Mouse (Mus musculus): ENCODE results near the gene Mvb12b. TPM values are rescaled to one million over a fixed set of nuclear protein-coding genes. Genes with fewer than 3 reads are reported as not detected.

Gene Mvb12b
- total and polyA plus RNA-seq, 3 experiments, result 7.2 to 51.4 (median 46.2) TPM

- Histone ChIP-seq H3K36me3 (replicated peaks) (peaks cover 51% of the 10 kb centered on the region), H3K4me1 (ENCODE audit: insufficient read depth, low read depth, low read length) (peaks cover 77% of the 10 kb centered on the region), H3K27me3 (ENCODE audit: insufficient read depth, low read length) (no peaks in the 10 kb centered on the region), H3K9me3 (replicated peaks) (no peaks in the 10 kb centered on the region), H3K4me3 (ENCODE audit: low read depth, low read length) (no peak overlapping the region)
- no peak for ATAC-seq (ENCODE audit: extremely low read depth, insufficient number of reproducible peaks, low FRiP score, poor library complexity, severe bottlenecking)
- TF ChIP-seq GATA2 (IDR thresholded peaks at IDR 0.05; ENCODE audit: borderline replicate concordance, low read depth, low read length) (no peak), TAL1 (conservative IDR thresholded peaks at IDR 0.05; ENCODE audit: low read depth, low read length) (no peak), CTCF (IDR thresholded peaks at IDR 0.05; ENCODE audit: low read depth, low read length) (no peak), GATA1 (IDR thresholded peaks at IDR 0.05; ENCODE audit: borderline replicate concordance, low read length) (no peak)
- DNase-seq (ENCODE audit: low spot score), result no peak
These were observed 40.4 kb downstream of the Mvb12b start for GRCm38 (mm10) chr2:33847196-33847834.

DNA sequence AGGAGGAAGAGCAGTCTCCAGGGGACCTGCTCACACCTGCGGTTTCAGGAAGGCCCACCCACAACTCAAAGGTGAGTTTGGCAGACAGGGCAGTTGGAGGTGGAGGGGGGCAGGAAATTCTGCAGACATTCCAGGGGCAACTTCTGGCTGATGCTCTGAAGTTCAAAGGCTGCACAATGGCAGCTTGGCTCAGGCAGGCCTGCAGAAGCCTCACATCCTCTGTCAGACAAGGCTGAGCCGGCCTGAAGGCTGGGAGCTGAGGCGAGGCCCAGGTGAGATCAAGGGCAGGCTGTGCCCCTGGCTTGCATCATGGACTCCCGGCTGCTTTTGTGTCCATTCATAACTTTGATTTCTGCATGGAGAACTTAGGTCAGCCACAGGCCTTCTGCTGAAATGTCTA lies 41.1 kb downstream of the Mvb12b start:
- DNase-seq (ENCODE audit: low spot score), result no peak
- ATAC-seq (ENCODE audit: extremely low read depth, insufficient number of reproducible peaks, low FRiP score, poor library complexity, severe bottlenecking), result no peak
- H3K9me3 ChIP-seq (replicated peaks), result no peaks in the 10 kb centered on the region
- H3K27me3 ChIP-seq (ENCODE audit: insufficient read depth, low read length), result no peaks in the 10 kb centered on the region
- peaks cover 78% of the 10 kb centered on the region for H3K4me1 ChIP-seq (ENCODE audit: insufficient read depth, low read depth, low read length)
- peaks cover 55% of the 10 kb centered on the region for H3K36me3 ChIP-seq (replicated peaks)
- no peak overlapping the region for H3K4me3 ChIP-seq (ENCODE audit: low read depth, low read length)
- TF ChIP-seq TAL1 (conservative IDR thresholded peaks at IDR 0.05; ENCODE audit: low read depth, low read length), result no peak
- TF ChIP-seq POLR2AphosphoS5 (IDR thresholded peaks at IDR 0.05; ENCODE audit: insufficient replicate concordance, low read depth, low read length), result no peak
- TF ChIP-seq GATA2 (IDR thresholded peaks at IDR 0.05; ENCODE audit: borderline replicate concordance, low read depth, low read length), result no peak
- no peak for TF ChIP-seq CTCF (IDR thresholded peaks at IDR 0.05; ENCODE audit: low read depth, low read length)
- TF ChIP-seq GATA1 (IDR thresholded peaks at IDR 0.05; ENCODE audit: borderline replicate concordance, low read length), result no peak

GRCm38 (mm10) chr2:33843642-33844041 lies 44.1 kb downstream of the Mvb12b start:
- no peaks in the 10 kb centered on the region for H3K27me3 ChIP-seq (ENCODE audit: insufficient read depth, low read length)
- no peaks in the 10 kb centered on the region for H3K9me3 ChIP-seq (replicated peaks)
- peaks cover 53% of the 10 kb centered on the region for H3K36me3 ChIP-seq (replicated peaks)
- peak; percentile 28; the same call in 1 of the 2 replicates for ATAC-seq (ENCODE audit: extremely low read depth, insufficient number of reproducible peaks, low FRiP score, poor library complexity, severe bottlenecking)
- TF ChIP-seq GATA2 (IDR thresholded peaks at IDR 0.05; ENCODE audit: borderline replicate concordance, low read depth, low read length) (no peak), POLR2AphosphoS5 (IDR thresholded peaks at IDR 0.05; ENCODE audit: insufficient replicate concordance, low read depth, low read length) (no peak), CTCF (IDR thresholded peaks at IDR 0.05; ENCODE audit: low read depth, low read length) (no peak), TAL1 (conservative IDR thresholded peaks at IDR 0.05; ENCODE audit: low read depth, low read length) (no peak), GATA1 (IDR thresholded peaks at IDR 0.05; ENCODE audit: borderline replicate concordance, low read length) (no peak)
- H3K4me3 ChIP-seq (ENCODE audit: low read depth, low read length), result peak overlapping the region; percentile 50; the same call in 1 of the 2 replicates
- H3K4me1 ChIP-seq (ENCODE audit: insufficient read depth, low read depth, low read length), result peaks cover 95% of the 10 kb centered on the region
- peak; percentile 54 for DNase-seq (ENCODE audit: low spot score)

DNA sequence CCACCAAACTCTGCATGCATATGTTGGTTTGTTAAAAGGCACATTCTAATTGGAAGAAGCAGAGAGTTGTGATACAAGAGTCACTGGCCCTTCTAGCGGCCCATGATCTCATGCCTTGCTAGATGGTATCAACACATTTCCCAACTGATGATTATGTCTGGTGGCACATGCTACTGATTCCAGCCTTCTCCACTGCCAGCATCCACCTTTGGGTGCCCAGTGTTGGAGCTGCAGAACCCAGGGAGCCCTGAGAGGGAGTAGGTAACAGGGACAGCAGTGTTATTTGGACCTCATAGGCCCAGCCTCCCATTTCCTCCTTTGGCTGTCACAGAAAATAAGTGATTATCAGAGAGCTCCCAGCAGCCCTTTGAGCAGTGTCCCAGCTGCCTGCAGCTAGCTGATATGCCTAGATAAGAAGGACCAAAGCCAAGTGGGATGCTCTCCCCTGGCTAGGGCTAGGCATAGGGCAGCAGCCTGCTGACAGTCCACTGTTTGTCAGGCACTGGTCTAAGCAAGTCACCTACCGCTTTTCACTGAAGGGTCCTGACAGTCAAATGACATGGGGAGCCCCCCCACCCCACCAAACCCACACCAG lies 44.7 kb downstream of the Mvb12b start:
- DNase-seq (ENCODE audit: low spot score) (peak; percentile 90), ATAC-seq (ENCODE audit: extremely low read depth, insufficient number of reproducible peaks, low FRiP score, poor library complexity, severe bottlenecking) (peak; percentile 89)
- no peaks in the 10 kb centered on the region for H3K9me3 ChIP-seq (replicated peaks)
- H3K36me3 ChIP-seq (replicated peaks), result peaks cover 55% of the 10 kb centered on the region
- H3K4me1 ChIP-seq (ENCODE audit: insufficient read depth, low read depth, low read length), result peaks cover 95% of the 10 kb centered on the region
- H3K27me3 ChIP-seq (ENCODE audit: insufficient read depth, low read length), result no peaks in the 10 kb centered on the region
- peak overlapping the region; percentile 43; the same call in 1 of the 2 replicates for H3K4me3 ChIP-seq (ENCODE audit: low read depth, low read length)
- TF ChIP-seq GATA2 (IDR thresholded peaks at IDR 0.05; ENCODE audit: borderline replicate concordance, low read depth, low read length) (no peak), POLR2AphosphoS5 (IDR thresholded peaks at IDR 0.05; ENCODE audit: insufficient replicate concordance, low read depth, low read length) (no peak), TAL1 (conservative IDR thresholded peaks at IDR 0.05; ENCODE audit: low read depth, low read length) (peak; percentile 99)

- Histone ChIP-seq H3K4me1 (ENCODE audit: insufficient read depth, low read depth, low read length) (peaks cover 93% of the 10 kb centered on the region), H3K27me3 (ENCODE audit: insufficient read depth, low read length) (no peaks in the 10 kb centered on the region), H3K9me3 (replicated peaks) (no peaks in the 10 kb centered on the region), H3K36me3 (replicated peaks) (peaks cover 57% of the 10 kb centered on the region), H3K4me3 (ENCODE audit: low read depth, low read length) (no peak overlapping the region; the same call in 1 of the 2 replicates)
- ATAC-seq (ENCODE audit: extremely low read depth, insufficient number of reproducible peaks, low FRiP score, poor library complexity, severe bottlenecking) (no peak), DNase-seq (ENCODE audit: low spot score) (no peak)
- TF ChIP-seq TAL1 (conservative IDR thresholded peaks at IDR 0.05; ENCODE audit: low read depth, low read length) (no peak), GATA2 (IDR thresholded peaks at IDR 0.05; ENCODE audit: borderline replicate concordance, low read depth, low read length) (no peak), POLR2AphosphoS5 (IDR thresholded peaks at IDR 0.05; ENCODE audit: insufficient replicate concordance, low read depth, low read length) (no peak), CTCF (IDR thresholded peaks at IDR 0.05; ENCODE audit: low read depth, low read length) (no peak)
These were observed 45.8 kb downstream of the Mvb12b start for GRCm38 (mm10) chr2:33841980-33842379.

GRCm38 (mm10) chr2:33840483-33840882 lies 47.3 kb downstream of the Mvb12b start:
- H3K9me3 ChIP-seq (replicated peaks), result no peaks in the 10 kb centered on the region

More at GRCm38 (mm10) chr2:33840483-33840882, 47.3 kb downstream of the Mvb12b start:
- ATAC-seq (ENCODE audit: extremely low read depth, insufficient number of reproducible peaks, low FRiP score, poor library complexity, severe bottlenecking) (no peak), DNase-seq (ENCODE audit: low spot score) (no peak)
- no peaks in the 10 kb centered on the region for H3K27me3 ChIP-seq (ENCODE audit: insufficient read depth, low read length)
- peaks cover 87% of the 10 kb centered on the region for H3K4me1 ChIP-seq (ENCODE audit: insufficient read depth, low read depth, low read length)
- TF ChIP-seq POLR2AphosphoS5 (IDR thresholded peaks at IDR 0.05; ENCODE audit: insufficient replicate concordance, low read depth, low read length) (no peak), CTCF (IDR thresholded peaks at IDR 0.05; ENCODE audit: low read depth, low read length) (no peak), GATA1 (IDR thresholded peaks at IDR 0.05; ENCODE audit: borderline replicate concordance, low read length) (no peak), TAL1 (conservative IDR thresholded peaks at IDR 0.05; ENCODE audit: low read depth, low read length) (no peak), GATA2 (IDR thresholded peaks at IDR 0.05; ENCODE audit: borderline replicate concordance, low read depth, low read length) (no peak)
- peak overlapping the region; percentile 28; the same call in 1 of the 2 replicates for H3K4me3 ChIP-seq (ENCODE audit: low read depth, low read length)
- H3K36me3 ChIP-seq (replicated peaks), result peaks cover 57% of the 10 kb centered on the region
